Mouse (Mus musculus) regulatory T cell (primary cell): ENCODE measurements around the gene Miga2.

ENCODE experiments used
- in situ Hi-C: fragments of 300-600 bp; cut with MboI, MseI; formaldehyde crosslinking; loops from one replicate; pipeline ENCODE4 v1.15.1; 2025; ENCODE audit warnings: high pct_unique_total_duplicates

The Miga2 gene

DNA sequence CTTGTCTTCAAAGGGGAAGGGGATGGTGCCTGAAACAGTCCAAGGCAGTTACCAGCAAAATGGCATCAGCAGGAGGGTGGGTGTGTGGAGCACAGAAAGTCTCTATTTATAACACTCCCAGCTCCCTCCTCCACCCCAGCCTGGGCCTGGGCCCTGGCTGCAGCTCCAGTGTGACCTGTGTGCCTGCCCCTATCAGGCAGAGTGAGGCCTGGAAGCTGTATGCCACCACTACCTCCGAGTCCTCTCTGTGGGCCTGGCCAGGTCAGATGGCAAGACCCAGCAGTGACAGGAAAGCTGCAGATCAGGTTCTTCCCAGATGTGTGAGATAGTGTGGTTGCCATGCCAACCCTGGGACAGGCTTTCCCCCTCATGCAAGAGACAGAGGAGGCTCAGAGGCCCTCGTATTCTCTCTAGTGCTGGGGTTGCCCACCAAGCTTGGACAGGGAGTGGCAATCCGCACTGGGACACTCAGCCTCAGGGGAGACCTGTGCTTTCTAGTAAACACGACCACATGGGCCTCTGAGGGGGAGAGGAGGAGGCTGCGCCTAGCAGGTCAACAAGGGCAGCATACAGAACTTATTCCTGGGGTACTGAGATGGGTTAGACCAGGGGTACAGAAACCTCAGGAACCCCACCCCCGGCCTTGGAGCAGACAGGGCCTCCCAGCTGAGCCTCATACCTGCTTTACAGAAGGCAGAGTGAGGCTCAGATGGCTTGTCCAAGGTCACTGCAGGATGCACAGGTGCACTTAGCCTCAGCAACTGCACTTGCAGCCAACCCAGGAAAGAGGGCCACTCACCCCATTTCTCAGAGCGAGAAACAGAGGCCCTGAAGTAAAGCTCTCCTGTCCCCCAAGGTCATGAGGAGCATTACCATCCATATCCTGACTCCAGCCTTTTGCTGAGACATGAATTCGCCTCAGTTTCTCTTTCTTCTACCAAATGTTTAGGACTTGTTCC lies 6.2 kb upstream of the Miga2 start:
- in situ Hi-C loops = no loop called here

DNA sequence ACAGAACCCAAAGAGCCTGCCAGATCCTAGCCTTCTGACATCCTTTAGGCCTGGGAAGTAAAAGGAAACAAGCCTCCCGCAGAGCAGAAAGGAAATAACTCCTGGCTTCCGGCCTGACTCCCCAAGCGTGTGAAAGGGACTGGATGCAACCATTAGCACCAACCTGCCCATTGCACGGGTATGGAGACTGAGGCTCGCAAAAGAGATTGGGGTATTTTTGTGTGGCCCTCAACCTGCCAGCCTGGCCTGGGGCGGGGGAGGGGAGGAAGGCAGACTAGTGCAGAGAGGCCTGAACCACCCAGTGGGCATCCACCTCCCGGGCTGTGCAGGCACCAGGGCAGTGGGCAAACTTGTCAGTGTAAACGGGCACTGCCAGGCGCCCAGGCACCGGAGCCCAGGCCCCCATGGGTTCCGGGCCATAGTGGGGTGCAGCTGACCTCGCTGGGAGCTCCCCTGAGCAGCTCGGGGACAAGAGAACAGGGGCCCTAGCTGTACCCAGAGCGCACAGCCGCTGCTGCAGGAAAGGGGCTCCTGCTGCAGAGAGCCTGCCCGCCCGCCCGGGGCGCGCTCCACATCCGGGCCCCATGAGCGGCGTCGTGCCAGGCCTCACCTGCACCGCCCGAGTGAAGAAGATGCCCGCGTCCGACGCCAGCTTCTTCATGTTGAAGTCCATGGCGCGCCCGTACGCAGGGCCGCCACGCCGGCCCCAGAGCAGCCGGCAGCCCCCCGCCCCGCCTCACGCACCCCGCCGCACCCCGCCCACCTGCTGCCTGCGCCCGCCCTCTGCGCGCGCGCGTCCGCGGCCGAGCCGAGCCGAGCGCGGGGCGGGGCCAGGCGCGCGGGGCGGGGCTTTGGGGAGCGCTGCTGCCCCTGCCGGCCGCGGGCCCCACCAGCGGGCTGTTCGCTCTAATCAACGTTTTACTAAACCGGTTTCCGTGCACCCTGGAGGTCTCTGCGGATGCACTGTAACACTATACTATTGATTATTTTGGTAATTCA lies 5.2 kb upstream of the Miga2 start, which contains the start of gene Sh3glb2:
Sh3glb2 (minus strand) TSS at position 805 of the 999 bp plus-strand sequence.
- in situ Hi-C loops = no loop called here

DNA sequence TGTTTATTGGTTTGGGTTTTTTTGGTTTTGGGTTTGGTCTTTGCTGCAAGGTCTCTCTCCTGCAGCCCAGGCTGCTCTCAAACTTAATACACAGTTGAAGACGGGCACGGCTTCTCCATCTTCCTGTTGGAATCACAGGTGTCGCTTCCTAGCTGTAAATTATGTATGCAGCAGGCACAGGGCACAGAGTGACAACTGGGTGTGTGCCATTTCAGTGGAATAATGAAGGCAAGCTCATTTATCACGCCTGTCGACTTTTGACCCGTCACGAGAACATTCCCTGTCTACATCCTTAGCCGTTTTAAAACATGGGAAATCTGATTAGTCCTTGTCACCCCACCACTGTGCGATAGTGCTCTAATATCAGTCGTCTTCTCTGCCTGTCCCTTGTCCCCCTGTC lies 3.4 kb upstream of the Miga2 start:
- in situ Hi-C loops = no loop called here

DNA sequence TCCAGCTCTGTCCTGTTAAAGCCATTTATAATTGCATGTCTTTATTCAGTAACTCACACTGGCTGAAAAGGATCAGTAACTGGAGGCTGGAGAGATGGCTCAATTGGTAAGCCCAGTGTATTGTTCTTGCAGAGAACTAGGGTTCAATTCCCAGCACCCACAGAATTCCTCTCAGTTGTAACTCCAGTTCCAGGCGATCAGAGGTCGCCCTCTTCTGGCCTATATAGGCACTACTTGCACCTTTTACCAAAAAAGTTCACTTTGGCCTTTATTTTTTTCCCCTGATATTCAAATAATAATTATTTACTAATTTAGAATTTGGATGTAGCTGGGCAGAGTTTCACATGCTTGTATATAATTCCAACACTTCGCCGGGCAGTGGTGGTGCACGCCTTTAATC lies 1.2 kb upstream of the Miga2 start:
- in situ Hi-C loops = no loop called here

DNA sequence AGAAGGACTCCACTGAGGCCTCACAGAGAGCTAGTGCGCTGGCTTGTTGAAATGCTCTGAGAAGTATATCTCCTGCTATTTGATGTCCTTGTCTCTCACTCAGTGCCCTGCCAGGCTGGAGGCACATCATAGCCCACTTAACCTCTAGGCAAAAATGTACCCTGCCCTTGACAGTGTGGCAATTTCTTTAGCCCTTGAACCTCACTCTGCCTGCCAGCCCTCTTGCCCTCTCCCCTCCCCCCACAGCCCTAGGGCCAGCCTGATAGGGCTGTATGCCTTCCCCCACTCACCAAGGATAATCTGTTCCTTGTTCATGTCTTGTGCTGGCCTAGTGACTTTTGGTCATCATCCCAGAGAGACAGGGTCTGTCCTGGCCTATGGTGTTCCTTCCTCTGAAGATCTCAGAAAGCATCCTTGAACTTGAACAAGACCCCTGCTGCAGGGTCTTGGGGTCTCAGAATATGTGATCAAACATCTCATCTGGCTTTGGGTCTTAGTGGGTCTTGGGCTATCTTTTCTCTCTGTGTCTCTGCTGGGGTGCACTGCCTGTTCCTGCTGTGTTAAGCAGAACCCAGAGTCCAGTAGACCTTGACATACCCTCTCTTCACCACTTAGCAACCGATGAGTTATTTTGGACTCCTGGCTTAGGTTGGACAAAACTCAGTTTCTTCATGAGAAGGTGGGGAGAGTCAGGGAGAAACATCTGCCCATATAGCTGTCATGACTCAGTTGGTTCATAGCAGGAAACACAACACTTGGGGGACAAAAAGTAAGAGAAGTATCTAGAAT lies 1.4 kb downstream of the Miga2 start:
- in situ Hi-C loops = no loop called here

DNA sequence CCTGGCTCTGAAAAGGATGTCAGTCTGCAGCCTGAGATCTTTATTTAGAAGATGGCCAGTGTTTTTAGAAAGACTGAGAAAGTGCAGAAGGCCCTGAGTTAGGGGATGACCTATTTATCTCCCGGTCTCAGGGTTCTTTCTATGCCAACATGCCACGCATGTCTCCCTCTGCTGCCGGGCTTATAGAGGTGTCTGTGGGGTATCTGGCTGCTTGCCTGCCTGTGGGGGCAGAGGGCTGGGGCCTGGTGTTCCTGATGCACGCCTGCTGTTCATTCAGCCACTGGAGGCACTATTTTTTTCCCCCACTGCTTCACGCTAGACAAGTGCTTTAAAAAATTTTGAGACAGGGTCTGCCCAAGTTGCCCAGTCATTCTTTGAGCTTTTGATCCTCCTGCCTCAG lies 2.2 kb downstream of the Miga2 start:
- in situ Hi-C loops = no loop called here

DNA sequence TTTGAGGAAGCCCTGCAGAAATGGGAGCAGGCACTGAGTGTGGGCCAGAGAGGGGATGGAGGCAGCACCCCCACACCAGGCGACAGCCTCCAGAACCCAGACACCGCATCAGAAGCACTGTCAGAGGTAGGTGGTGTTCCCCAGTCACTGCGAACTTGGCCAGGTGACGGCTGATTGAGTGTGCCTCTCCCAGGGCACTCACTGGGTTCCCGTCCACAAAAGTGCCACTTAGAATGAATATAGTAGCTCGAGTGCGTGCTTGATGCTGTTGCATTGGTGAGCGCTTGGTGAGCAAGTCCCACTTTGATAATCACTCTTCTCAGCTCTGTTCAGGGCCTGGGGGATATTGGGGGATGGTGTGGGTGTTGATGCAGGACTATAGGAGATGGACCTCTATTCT lies 7.5 kb downstream of the Miga2 start:
- in situ Hi-C loops = no loop called here

DNA sequence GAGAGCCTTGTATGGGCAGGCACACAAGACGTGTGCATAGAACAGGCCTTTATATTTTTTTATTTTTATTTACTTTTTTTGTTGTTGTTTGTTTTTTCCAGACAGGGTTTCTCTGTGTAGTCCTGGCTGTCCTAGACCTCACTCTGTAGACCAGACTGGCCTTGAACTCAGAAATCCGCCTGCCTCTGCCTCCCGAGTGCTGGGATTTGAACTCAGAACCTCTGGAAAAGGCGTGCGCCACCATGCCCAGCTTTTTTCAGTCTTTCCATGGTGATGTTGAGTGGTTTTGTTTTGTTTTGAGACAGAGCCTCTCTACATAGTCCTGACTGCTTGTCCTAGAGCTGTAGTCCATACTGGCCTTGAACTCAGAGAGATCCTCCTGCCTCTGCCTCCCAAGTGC lies 8.7 kb downstream of the Miga2 start:
- in situ Hi-C loops = no loop called here

DNA sequence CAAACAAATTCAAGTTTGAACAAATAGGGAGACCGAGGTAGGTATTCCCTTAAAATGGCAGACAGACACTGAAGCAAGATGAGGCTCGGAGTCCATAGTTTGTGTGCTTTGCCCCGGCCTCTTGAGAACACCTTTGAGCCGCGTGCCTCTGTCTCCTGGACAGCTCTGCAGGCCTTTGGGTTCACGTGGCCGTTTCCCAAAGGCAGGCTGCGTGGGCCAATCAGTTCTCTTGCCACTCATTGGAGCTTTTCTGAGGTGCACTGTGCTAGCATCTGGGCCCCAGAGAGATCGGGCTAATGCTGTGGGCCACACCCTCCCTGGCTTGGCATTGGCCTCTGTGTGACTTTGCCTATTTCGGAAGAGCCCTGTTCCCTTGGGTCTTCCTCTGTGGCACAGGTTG lies 11.9 kb downstream of the Miga2 start:
- in situ Hi-C loops = no loop called here

DNA sequence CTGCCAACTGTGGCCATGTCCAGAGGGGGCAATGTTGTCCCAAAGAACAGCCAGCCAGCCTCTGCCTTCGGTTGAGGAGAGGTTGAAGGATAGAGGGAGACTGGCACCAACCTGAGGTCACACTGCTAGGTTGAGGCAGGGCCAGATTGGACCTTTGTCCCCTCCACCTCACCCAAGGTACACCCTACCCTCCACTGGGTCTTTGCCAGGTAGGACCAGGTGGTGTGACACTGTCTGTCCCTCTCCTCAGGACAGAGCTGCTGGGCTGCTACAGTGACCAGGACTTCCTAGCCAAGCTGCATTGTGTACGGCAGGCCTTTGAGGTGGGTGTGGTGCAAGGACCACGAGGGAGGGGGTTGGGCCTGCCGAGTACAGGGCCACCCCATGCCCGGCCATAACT lies 13.7 kb downstream of the Miga2 start:
- in situ Hi-C loops = no loop called here

DNA sequence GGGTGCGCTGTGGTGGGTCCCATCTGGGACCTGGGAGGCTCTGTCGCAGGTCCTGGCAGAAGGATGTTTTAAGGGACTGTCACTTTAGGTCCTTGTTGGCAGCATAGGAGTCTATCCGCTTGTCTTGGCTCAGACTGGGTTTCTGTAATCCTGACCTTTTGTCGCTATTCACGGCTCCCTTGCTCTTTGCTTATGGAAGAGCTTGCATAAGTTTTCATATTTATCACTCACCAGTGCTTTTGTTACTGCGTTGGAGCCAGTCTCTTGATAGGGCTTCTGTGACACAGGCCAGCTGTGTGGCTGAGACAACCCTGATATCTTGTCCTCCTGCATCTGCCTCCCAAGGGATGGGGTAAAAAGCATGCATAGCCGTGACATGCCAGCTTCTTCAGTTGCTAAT lies 15.3 kb downstream of the Miga2 start:
- in situ Hi-C loops = no loop called here

DNA sequence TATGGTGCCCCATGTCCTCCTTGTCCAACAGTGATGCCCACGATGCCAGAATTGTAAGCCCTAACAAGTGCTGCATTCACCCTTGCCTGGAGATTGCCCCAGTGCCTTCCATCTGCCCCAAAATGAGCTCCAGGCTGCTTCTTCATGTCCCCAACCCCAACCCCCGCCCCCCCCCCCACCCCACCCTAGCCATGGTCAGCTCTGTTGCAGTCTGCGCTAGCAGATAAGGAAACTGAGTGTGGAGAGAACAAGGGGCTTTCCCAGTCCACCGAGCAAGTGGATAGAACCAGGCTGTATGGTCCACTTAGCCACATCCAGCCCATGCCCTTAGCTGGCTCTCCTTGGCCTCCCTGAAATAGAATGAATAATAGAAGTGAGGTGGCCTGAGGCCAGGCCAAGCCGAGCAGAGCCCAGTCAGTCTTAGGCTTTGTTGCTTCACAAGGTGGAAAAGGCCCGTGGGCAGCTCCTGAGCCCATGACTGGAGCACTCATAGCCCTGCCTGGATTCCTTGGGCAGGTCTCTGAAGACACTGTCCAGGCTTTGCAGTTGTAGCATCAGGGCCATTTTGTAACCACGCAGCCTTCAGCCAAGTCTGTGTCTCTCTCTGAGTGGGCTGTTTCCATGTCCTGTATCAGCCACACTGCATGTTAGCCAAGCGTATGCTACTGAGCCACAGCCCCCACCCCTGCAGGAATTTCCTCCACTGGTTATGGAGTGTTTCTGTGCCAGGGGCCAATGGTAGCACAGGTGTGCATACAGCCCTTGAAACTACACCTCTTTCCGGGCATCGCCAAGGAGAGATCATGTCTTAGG lies 16.7 kb downstream of the Miga2 start:
- in situ Hi-C loops = no loop called here

DNA sequence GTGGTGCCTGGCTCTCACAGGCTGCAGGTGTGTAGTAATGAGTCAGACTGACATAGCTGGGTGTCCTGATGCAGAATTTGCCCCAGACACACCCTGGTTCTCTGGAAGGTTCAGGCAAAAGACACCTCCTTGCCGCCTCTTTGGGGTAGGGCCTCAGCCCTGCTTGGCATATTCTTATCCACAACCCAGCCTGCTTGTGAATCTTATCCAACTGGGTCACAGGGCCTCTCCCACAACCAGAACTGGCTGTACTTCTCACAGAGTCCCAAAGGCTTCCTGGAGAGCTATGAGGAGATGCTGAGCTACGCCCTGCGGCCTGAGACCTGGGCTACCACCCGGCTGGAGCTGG lies 17.3 kb downstream of the Miga2 start:
- in situ Hi-C loops = no loop called here

DNA sequence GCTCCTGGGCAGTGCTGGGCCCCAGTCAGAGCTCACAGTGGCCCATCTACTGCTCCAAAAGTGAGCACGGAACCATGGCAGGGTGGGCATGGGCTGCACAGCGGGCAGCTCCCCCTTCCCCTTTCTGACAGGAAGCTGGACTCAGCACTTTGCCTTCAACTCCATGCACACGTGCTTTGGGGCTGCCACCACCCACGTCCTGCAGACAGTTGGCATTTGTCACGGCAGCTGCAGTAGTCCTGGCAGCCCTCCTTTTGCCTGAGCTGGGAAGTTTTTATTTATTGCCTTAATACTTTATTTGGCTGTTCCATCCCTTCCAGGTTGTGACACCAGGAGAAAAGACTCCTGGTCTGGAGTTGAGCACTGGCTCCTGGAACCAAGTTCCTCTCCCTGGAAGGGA lies 20.8 kb downstream of the Miga2 start:
- in situ Hi-C loops = no loop called here

DNA sequence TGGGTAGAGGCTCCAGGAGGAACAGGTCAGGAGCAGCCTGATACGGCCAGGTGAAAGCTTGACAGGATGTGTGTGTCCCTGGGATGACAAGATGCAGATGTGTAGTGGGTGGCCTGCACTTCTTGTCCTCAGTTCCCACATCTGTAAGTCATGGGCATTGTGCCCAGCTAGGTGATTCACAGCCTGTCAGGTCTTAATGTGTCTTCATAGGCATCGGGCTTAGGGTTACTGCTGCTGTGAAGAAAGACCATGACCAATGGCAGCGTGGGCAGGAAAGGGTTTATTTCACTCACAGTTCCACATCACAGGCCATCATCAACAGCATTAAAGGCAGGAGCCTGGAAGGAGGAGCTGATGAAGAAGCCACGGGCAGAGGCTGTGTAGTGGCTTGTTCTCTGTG lies 21.6 kb downstream of the Miga2 start:
- in situ Hi-C loops = no loop called here

DNA sequence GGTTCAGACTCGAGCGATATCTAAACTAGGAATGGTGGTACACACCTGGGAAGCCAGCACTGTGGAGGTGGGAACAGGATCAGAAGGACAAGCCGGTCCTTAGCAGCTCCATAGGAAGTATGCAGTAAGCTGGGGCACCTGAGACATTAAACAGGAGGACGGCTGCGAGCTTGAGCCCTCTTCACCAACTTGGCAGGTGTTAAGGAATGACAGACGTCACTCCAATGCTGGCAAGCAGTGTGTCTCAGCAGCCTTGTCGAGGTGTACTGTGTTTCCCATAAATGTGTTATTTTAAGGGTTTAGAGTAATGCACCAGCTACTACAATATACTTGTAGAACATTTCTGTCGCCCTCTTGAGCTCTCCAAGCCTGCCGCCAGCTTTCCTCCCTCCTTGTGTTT lies 22.9 kb downstream of the Miga2 start:
- in situ Hi-C loops = no loop called here

DNA sequence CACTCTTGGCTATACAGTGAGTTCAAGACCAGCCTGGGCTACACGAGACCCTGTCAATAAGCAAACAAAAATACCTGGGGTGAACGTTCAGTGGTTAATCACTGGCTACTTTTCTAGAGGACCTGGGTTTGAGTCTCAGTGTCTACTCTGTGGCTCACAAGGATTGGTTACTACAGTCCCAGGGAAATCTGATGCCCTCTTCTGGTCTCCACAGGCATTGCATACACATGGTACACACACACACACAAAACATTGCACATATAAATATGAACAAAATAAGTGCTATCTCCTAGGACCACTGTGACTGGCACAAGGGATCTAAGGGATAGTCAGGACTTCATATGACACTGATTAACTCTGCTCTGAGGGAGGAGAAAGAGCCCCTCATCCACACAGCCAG lies 25.0 kb downstream of the Miga2 start:
- in situ Hi-C loops = no loop called here

DNA sequence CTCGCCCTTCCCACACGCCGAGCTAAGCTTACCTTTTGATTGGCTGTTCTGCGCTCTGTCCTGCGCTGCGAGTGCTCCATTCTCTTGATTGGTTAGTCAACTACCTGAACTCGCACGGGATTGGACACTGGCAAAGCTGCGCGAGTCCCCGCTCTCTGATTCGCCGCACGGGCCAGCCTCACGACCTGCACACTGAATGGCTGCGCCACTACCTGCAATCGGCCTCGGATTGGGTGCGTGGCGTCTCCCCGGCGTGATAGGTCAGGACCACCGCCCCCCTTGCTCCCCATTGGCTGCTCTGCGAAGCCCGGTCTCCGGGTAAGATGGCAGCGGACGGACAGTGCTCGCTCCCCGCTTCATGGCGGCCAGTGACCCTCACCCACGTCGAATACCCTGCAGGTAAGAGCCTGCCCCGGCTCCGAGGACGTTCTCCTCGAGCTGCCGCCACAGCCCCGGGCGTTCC lies 28.1 kb downstream of the Miga2 start, which contains the start of gene Dolpp1:
Dolpp1 (plus strand) TSS at position 141 of the 463 bp plus-strand sequence.
- in situ Hi-C loops = no loop called here

DNA sequence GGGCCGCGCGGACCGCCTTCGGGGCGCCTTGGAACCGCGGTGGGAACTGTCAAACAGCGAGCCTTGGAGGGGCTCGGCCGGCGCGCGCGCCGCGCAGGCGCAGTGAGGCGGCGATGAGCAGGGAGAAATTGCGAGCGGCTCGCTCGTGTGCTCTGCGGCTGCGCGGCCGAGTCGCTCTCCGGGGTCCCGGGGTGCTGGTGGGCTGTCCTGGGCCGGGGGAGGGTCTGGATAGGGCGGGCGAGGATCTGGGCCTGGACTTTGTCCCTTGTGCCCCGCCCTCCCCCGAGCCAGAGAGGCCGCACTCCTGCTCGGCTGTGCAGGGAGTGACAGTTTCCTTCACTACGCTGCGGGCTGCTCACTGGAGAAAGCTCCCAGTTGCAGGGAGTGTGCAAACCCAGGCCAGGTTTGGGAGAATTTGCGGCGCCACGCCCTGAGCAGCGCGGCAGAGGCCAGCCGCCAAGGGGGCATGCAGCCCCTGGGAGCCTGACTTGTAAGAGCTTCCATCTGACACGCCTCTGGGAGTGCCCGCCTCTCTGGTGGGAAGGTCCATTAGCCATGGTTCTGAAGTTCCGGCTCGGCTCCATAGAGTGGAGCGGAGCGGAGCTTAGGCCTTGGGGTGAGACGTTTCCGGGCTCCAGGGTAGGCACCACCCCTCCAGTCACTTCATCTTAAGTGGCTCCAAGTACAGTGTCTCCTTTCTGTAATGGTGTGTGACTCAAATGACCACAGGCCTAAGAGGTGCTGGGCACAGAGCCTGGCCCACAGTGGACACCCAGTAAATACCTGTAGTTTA lies 28.7 kb downstream of the Miga2 start:
- in situ Hi-C loops = no loop called here

DNA sequence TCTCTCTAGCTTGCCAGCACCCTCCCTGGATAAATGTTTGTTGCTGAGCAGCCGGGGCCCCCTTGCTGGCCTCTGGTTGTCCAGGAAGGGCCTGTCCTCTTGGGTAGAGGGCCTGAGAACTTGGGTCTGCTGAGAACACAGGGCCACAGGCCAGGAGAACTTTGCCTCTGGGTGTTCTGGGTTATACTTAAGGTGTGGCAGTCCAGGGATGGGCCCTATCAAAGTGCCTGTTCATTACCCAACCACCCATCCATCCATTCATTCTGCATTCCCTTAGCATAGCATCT lies 29.3 kb downstream of the Miga2 start:
- in situ Hi-C loops = no loop called here
